In genomic region chr2:119674525-119675214, GRCm38 (mm10) we compare ENCODE assay signal across 8 mouse cellular contexts. TPM values are rescaled to one million over a fixed set of nuclear protein-coding genes. Genes with fewer than 3 reads are reported as not detected.
DNase-seq lines count a peak whose midpoint lies in the region; ATAC-seq and TF ChIP-seq lines count a peak whose summit lies in the region.

Gene Rtf1, plus strand, starts transcription at chr2:119675068.

- peak; percentile 25 for DNase-seq in Patski (ENCODE audit: low read depth, low spot score)
- DNase-seq in cerebellum, postnatal 14 days, result peak; percentile 99 to 100
- DNase-seq in frontal cortex, postnatal 25 days (ENCODE audit: low spot score in 2 of 2), result peak; percentile 87 to 88
- DNase-seq in left cerebral cortex, adult 11 months (ENCODE audit: low spot score), result peak; percentile 84
- peak; percentile 97 to 98 for DNase-seq in lung, postnatal 4 days
- peak; percentile 86 for DNase-seq in retina, postnatal 7 days (ENCODE audit: low read depth, low spot score)
- DNase-seq in urinary bladder, adult 2 months (ENCODE audit: low spot score), result peak; percentile 96

- H3K9ac ChIP-seq in hindbrain, embryonic 15.5 days, result peak within 1 kb of the TSS; percentile 99

- H3K4me3 ChIP-seq in hindbrain, embryonic 15.5 days, result peak within 1 kb of the TSS; percentile 100

- no peaks in the 10 kb centered on the region for H3K36me3 ChIP-seq in hindbrain, embryonic 15.5 days

- WGBS in hindbrain, embryonic 15.5 days, result under 1% methylated on average over 49 of the region's 58 CpGs

- no peaks in the 10 kb centered on the region for H3K27me3 ChIP-seq in Patski
- no peaks in the 10 kb centered on the region for H3K27me3 ChIP-seq in hindbrain, embryonic 15.5 days

- H3K27ac ChIP-seq in hindbrain, embryonic 15.5 days (replicated peaks), result peak within 1 kb of the TSS; percentile 87

- H3K4me1 ChIP-seq in hindbrain, embryonic 15.5 days (replicated peaks), result peaks cover 35% of the 10 kb centered on the region

- no peaks in the 10 kb centered on the region for H3K9me3 ChIP-seq in hindbrain, embryonic 15.5 days

- in situ Hi-C loops in Patski (cut with MboI; ENCODE audit: low pct_unique_long_range_greater_than_20kb), result no loop called here

- peak within 1 kb of the TSS; percentile 96 for H3K4me2 ChIP-seq in hindbrain, embryonic 15.5 days

- TF ChIP-seq CTCF in Patski (IDR thresholded peaks at IDR 0.05), result no peak

- POLR2A ChIA-PET in Patski (lab: Charles Lee), result interaction anchor here (0.6 to 2.8 kb wide), 3 partner anchors 11 to 103 kb away, joined by 3 to 14 read pairs (median 4); partner anchors contain the start of gene Ndufaf1

- CTCF ChIA-PET in Patski (lab: Charles Lee), result interaction anchor here (0.9 kb wide), 1 partner anchor 23 kb away, joined by 3 read pairs; no protein-coding TSS in a partner anchor

- ATAC-seq in Patski, result peak; percentile 95
- peak; percentile 97 for ATAC-seq in hindbrain, embryonic 15.5 days (ENCODE audit: low FRiP score, low read depth)

RNA-seq across cellular contexts. Expression of gene Rtf1, which starts in this region (rescaled TPM):
- 36.0 TPM for polyA plus RNA-seq in Patski (2021)
- polyA plus RNA-seq in hindbrain, embryonic 15.5 days (2015; fragmentation: Nextera tagmentation; extraction: Ambion mirVana), result 49.3 and 50.1 TPM in 2 replicates
- 17.4 and 21.7 TPM in 2 replicates for polyA plus RNA-seq in urinary bladder, adult 2 months (2012; rRNA removed)

Comparison
In these comparisons a context has a peak if more than half of its experiments do, and no peak if none do; other contexts are left out.
1. Peak in every context shown above with its lines: DNase-seq, ATAC-seq, H3K4me3 ChIP-seq and H3K27ac ChIP-seq.
2. DNase-seq: peak in every context shown above with its lines; median percentile 100 in cerebellum, postnatal 14 days; 98 in lung, postnatal 4 days; 96 in urinary bladder, adult 2 months; 88 in frontal cortex, postnatal 25 days; 86 in retina, postnatal 7 days; 84 in left cerebral cortex, adult 11 months; 25 in Patski.